Mouse (Mus musculus) brain, embryonic 14.5 days (tissue): Measurements from ENCODE around the gene Pex16.

ENCODE experiments used
- CTCF ChIP-seq: fragments of 200-500 bp; IDR thresholded peaks from 2 replicates; pipeline ENCODE4 v1.5.1; 2012; ENCODE audit warnings: inconsistent platforms, mild to moderate bottlenecking, moderate library complexity, borderline replicate concordance; ENCODE audit not compliant: insufficient read depth, insufficient read length; ENCODE audit errors: extremely low read depth
- POLR2A ChIP-seq: fragments of 200-500 bp; IDR thresholded peaks from 2 replicates; pipeline ENCODE4 v1.6.1; 2012; ENCODE audit warnings: mild to moderate bottlenecking, inconsistent platforms, borderline replicate concordance; ENCODE audit not compliant: poor library complexity, insufficient read depth, insufficient read length, severe bottlenecking; ENCODE audit errors: extremely low read depth

DNA sequence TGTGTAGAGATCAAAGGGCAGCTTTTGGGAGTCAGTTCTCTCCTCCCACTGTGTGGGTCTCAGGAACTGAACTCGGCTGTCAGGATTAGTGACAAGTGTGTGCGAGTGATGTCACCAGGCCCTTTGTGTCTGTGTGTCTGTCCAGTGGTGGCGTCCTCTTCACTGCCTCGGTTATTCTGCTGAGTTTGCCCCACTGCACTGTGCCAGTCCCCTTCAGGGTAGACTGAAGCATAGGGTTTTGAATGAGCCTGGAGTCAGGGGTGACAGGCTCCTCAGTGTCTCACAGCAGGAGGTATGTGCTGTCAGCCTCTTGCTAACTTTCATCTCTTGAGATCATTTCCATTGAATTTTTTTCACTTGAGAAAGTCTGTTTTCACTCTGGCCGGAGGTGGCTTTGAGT lies 21.1 kb upstream of the Pex16 start:
- TF ChIP-seq CTCF: no peak
- no peak for TF ChIP-seq POLR2A
